Mouse (Mus musculus): ENCODE data around the gene Abt1. TPM values are rescaled to one million over a fixed set of nuclear protein-coding genes. Genes with fewer than 3 reads are reported as not detected.
A peak's percentile ranks its signal among the peaks of the same experiment; 100 is the strongest.

The Abt1 gene
- polyA plus RNA-seq (2015; fragmentation: Nextera tagmentation; extraction: Ambion mirVana): 9.9 and 10.2 TPM in 2 replicates

DNA sequence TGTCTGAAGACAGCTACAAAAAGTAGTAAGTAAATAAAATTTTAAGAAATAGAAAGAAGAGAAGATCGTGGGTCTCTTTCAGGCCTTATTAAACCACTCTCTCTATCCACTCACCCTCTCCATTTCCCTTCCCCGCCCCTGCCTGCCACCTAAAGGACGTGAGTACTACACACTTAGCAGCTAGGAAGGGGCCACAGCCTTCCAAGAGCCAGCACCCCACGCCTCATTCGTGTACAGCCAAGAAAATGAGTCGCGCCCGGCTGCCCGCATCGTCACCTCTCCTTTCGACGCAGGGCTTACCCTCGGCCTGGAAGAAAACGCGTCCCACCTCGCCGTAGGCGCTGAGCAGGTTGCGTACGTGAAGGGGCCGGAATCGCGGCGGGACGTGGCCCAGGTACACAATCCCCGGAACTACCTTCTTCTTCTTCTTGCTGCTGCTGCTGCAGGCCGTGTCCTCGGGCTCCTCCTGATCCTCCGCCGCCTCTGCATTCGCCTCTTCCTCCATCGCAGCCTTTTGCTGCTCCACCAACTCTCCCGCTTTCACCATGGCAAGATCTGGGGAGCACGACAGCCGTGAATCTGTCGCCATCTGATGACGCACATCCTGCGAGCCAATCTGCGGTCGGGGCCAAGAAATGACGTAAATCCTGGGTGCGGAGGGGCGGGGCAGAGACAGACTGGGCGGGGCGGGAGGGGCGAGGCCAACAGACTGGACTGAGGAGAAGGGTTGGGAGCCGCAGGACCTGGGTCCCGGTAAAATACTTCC, at the start of gene Abt1:
Gene Abt1, minus strand, starts transcription at position 581 of the 766 bp plus-strand sequence.
- peaks cover 27% of the 10 kb centered on the region for H3K4me1 ChIP-seq (replicated peaks)
- H3K27me3 ChIP-seq: no peaks in the 10 kb centered on the region
- peak; percentile 87 for ATAC-seq (ENCODE audit: low FRiP score)
- H3K4me3 ChIP-seq: peak within 1 kb of the TSS; percentile 79
- peak within 1 kb of the TSS; percentile 92 for H3K4me2 ChIP-seq
- no peaks in the 10 kb centered on the region for H3K9me3 ChIP-seq
- peak within 1 kb of the TSS; percentile 83 for H3K9ac ChIP-seq
- H3K36me3 ChIP-seq: peaks cover 36% of the 10 kb centered on the region
- under 1% methylated on average over 48 of the region's 48 CpGs for WGBS
- H3K27ac ChIP-seq: peak within 1 kb of the TSS; percentile 73

GRCm38 (mm10) chr13:23466911-23467310, 43.2 kb upstream of the Abt1 start:
- Histone ChIP-seq H3K9ac (no peak overlapping the region), H3K4me1 (replicated peaks) (peaks cover 19% of the 10 kb centered on the region), H3K9me3 (no peaks in the 10 kb centered on the region), H3K4me2 (no peak overlapping the region), H3K27ac (no peak overlapping the region), H3K27me3 (peaks cover 17% of the 10 kb centered on the region), H3K4me3 (no peak overlapping the region), H3K36me3 (no peaks in the 10 kb centered on the region)
- ATAC-seq (ENCODE audit: low FRiP score): peak; percentile 11; the same call in 1 of the 2 replicates
- WGBS: 2% methylated on average over 9 of the region's 9 CpGs

GRCm38 (mm10) chr13:23466306-23466705, 42.6 kb upstream of the Abt1 start:
- Histone ChIP-seq H3K4me1 (replicated peaks) (peaks cover 19% of the 10 kb centered on the region), H3K9me3 (no peaks in the 10 kb centered on the region), H3K4me2 (peak overlapping the region; percentile 82; the same call in 1 of the 2 replicates), H3K9ac (no peak overlapping the region), H3K36me3 (no peaks in the 10 kb centered on the region), H3K27me3 (peaks cover 20% of the 10 kb centered on the region), H3K4me3 (no peak overlapping the region), H3K27ac (no peak overlapping the region)
- ATAC-seq (ENCODE audit: low FRiP score): no peak
- WGBS: 54% methylated on average over 1 of the region's 1 CpGs

- Histone ChIP-seq H3K4me3 (peak within 1 kb of the TSS; percentile 57), H3K9ac (peak within 1 kb of the TSS; percentile 75), H3K27ac (no peak within 1 kb of the TSS), H3K36me3 (no peaks in the 10 kb centered on the region), H3K9me3 (no peaks in the 10 kb centered on the region), H3K4me2 (peak within 1 kb of the TSS; percentile 82), H3K4me1 (replicated peaks) (peaks cover 19% of the 10 kb centered on the region), H3K27me3 (peaks cover 24% of the 10 kb centered on the region)
- 0 out of 2 replicates have a peak, but pooled peaks have one; percentile 8 for ATAC-seq (ENCODE audit: low FRiP score)
- 1% methylated on average over 7 of the region's 7 CpGs for WGBS
Measured at GRCm38 (mm10) chr13:23465600-23466109, 42.0 kb upstream of the Abt1 start, which contains the start of gene Btn1a1. Btn1a1 (minus strand) TSS chr13:23465901.

- Histone ChIP-seq H3K36me3 (no peaks in the 10 kb centered on the region), H3K4me2 (peak overlapping the region; percentile 82), H3K27me3 (peaks cover 27% of the 10 kb centered on the region; the same call in 1 of the 2 replicates), H3K9me3 (no peaks in the 10 kb centered on the region), H3K9ac (peak overlapping the region; percentile 75), H3K4me3 (peak overlapping the region; percentile 57), H3K4me1 (replicated peaks) (peaks cover 19% of the 10 kb centered on the region), H3K27ac (no peak overlapping the region)
- 2% methylated on average over 11 of the region's 11 CpGs for WGBS
- ATAC-seq (ENCODE audit: low FRiP score): no peak
Measured at GRCm38 (mm10) chr13:23464841-23465366, 41.2 kb upstream of the Abt1 start.

DNA sequence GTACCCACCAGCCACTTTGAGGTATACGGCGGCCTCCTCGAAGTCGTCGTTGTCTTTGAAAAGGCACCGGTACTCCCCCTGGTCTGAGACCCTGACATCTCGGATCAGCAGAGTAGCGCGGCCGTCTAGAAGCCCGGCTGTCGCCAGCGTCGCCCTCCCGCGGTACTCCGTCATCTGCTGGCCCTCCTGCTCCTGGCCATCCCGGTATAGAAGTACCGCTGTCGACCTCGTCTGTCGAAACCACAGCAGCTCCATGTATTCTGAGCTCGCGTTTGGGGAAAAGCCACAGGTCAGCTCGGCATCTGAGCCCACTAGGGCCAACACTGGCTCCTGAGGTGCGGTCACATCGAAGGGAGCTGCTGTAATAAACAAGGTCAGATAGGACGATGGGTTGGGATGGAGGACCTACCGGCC, 40.6 kb upstream of the Abt1 start:
- no peaks in the 10 kb centered on the region for H3K9me3 ChIP-seq
- no peak overlapping the region for H3K27ac ChIP-seq
- peak; percentile 56 for ATAC-seq (ENCODE audit: low FRiP score)
- under 1% methylated on average over 29 of the region's 29 CpGs for WGBS
- peak overlapping the region; percentile 57 for H3K4me3 ChIP-seq
- H3K4me2 ChIP-seq: peak overlapping the region; percentile 82
- peaks cover 31% of the 10 kb centered on the region; the same call in 1 of the 2 replicates for H3K27me3 ChIP-seq
- H3K9ac ChIP-seq: peak overlapping the region; percentile 75
- no peaks in the 10 kb centered on the region for H3K36me3 ChIP-seq
- peaks cover 19% of the 10 kb centered on the region for H3K4me1 ChIP-seq (replicated peaks)

DNA sequence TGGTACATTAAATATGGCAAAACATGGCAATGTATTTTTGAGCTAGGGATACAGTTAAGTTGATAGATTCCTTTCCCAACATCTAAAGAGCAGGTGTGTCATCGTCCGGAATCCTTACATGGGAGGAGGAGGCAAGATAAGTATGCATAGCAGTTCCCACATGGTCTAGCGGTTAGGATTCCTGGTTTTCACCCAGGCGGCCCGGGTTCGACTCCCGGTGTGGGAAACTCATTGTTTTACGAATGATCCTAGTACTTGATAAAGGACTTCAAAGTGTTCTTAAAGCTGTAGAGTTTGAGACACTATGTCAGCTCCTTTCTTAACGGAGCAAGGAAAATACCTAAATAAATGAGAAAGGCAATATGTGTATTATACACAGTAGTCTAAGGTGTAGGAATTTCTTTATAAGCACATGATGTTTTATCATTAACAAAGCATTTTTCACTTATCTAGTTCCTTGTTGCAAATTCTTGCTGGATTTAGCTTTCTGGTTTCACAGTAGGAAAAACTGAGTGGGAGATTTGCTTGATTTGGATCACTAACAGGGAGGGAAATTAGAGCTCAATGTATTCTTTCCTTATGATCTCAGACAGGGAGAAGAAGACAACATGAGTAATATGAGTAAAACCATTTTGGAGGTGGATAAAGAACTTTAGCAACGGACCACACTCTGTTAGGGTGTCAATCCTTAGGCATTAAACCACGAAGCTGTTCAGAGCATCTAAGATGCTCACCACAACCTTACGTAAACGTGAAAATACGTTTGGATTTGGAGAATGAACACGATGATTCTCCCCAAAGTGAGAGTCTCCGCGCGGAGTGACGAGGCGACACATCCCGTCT, 39.9 kb upstream of the Abt1 start:
- Histone ChIP-seq H3K4me2 (peak overlapping the region; percentile 82), H3K36me3 (no peaks in the 10 kb centered on the region), H3K4me3 (peak overlapping the region; percentile 57), H3K4me1 (replicated peaks) (peaks cover 19% of the 10 kb centered on the region), H3K9ac (peak overlapping the region; percentile 75), H3K27me3 (peaks cover 35% of the 10 kb centered on the region; the same call in 1 of the 2 replicates), H3K9me3 (no peaks in the 10 kb centered on the region), H3K27ac (no peak overlapping the region)
- ATAC-seq (ENCODE audit: low FRiP score): peak; percentile 77
- WGBS: under 1% methylated on average over 21 of the region's 21 CpGs

GRCm38 (mm10) chr13:23462669-23463068, 39.0 kb upstream of the Abt1 start:
- no peak overlapping the region for H3K4me2 ChIP-seq
- no peak for ATAC-seq (ENCODE audit: low FRiP score)
- no peaks in the 10 kb centered on the region for H3K9me3 ChIP-seq

GRCm38 (mm10) chr13:23462063-23462462, 38.4 kb upstream of the Abt1 start:
- Histone ChIP-seq H3K9me3 (no peaks in the 10 kb centered on the region), H3K9ac (no peak overlapping the region), H3K27me3 (peaks cover 43% of the 10 kb centered on the region), H3K4me1 (replicated peaks) (peaks cover 19% of the 10 kb centered on the region), H3K27ac (no peak overlapping the region), H3K4me2 (no peak overlapping the region), H3K4me3 (no peak overlapping the region), H3K36me3 (no peaks in the 10 kb centered on the region)
- WGBS: 86% methylated on average over 4 of the region's 4 CpGs
- no peak for ATAC-seq (ENCODE audit: low FRiP score)

More at GRCm38 (mm10) chr13:23462669-23463068, 39.0 kb upstream of the Abt1 start:
- Histone ChIP-seq H3K27ac (no peak overlapping the region), H3K36me3 (no peaks in the 10 kb centered on the region), H3K27me3 (peaks cover 37% of the 10 kb centered on the region), H3K4me3 (no peak overlapping the region), H3K9ac (no peak overlapping the region), H3K4me1 (replicated peaks) (peaks cover 19% of the 10 kb centered on the region)

DNA sequence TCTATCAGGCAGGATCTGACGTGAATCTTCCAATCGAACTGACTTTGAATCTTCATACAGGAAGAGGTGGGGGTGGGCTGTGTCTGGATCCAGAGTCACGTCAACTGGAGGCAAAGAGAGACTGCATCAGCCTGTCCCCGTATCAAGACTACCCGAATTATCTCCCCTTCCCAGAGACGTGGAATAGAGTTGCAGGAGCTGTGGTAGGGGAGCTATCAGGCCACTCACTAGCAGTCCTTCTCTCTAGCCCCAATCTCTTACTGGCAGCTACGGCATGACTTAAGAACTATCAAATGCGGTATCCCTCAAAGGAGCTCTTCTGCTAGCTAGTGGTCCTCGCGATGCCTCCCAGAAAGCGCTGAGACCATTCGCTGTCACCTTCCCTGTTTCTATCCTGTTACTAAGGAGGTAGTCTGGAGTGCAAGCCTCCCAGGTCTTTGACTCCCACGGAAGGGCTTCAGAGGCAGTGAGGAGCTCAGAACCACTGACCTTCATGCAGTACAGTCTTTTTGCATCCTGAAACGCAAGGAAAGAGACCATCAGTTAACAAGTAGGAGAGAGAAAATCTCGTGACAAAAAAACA, 35.7 kb upstream of the Abt1 start:
- H3K36me3 ChIP-seq: no peaks in the 10 kb centered on the region
- no peak overlapping the region for H3K4me3 ChIP-seq
- peaks cover 34% of the 10 kb centered on the region for H3K27me3 ChIP-seq
- H3K4me1 ChIP-seq (replicated peaks): peaks cover 2% of the 10 kb centered on the region
- 22% methylated on average over 15 of the region's 15 CpGs for WGBS
- no peak for ATAC-seq (ENCODE audit: low FRiP score)
- H3K4me2 ChIP-seq: no peak overlapping the region
- 0 out of 2 replicates have a peak overlapping the region, but pooled peaks have one; percentile 19 for H3K9ac ChIP-seq
- no peak overlapping the region for H3K27ac ChIP-seq
- no peaks in the 10 kb centered on the region for H3K9me3 ChIP-seq

GRCm38 (mm10) chr13:23453926-23454325, 30.3 kb upstream of the Abt1 start:
- Histone ChIP-seq H3K36me3 (no peaks in the 10 kb centered on the region), H3K9me3 (no peaks in the 10 kb centered on the region), H3K27me3 (peaks cover 13% of the 10 kb centered on the region; the same call in 1 of the 2 replicates), H3K9ac (peak overlapping the region; percentile 79), H3K4me1 (replicated peaks) (peaks cover 5% of the 10 kb centered on the region; the same call in 1 of the 2 replicates), H3K4me2 (peak overlapping the region; percentile 60), H3K4me3 (peak overlapping the region; percentile 68), H3K27ac (peak overlapping the region; percentile 71)
- no peak for ATAC-seq (ENCODE audit: low FRiP score)
- WGBS: 2% methylated on average over 9 of the region's 9 CpGs

Measured in hindbrain, embryonic 13.5 days (tissue).